Mouse (Mus musculus) thymus, adult 2 months (tissue): ENCODE results near the gene Auts2.

Experiments used
- CTCF ChIP-seq: fragments of 200-500 bp; IDR thresholded peaks from 2 replicates; pipeline ENCODE4 v1.5.1; 2012; ENCODE audit warnings: mild to moderate bottlenecking, control low read depth, low read length, moderate library complexity, borderline replicate concordance; ENCODE audit not compliant: control insufficient read depth, poor library complexity, insufficient read depth; ENCODE audit errors: extremely low read depth
- POLR2A ChIP-seq: fragments of 200-500 bp; IDR thresholded peaks from 2 replicates; pipeline ENCODE4 v1.6.1; 2012; ENCODE audit warnings: mild to moderate bottlenecking, low read length, control low read depth, moderate library complexity; ENCODE audit not compliant: control insufficient read depth, poor library complexity, insufficient read depth; ENCODE audit errors: extremely low read depth

- TF ChIP-seq POLR2A (no peak), CTCF (no peak)
These were observed 1107.8 kb downstream of the Auts2 start for GRCm38 (mm10) chr5:131435239-131435876.
